Mouse (Mus musculus): ENCODE measurements at regions not wholly inside any gene's neighbourhood (a gene's known extent, or its start where the extent isn't known, plus 50 kb on each side); places are given as distances from the start of the nearest gene placed in this dataset.

DNA sequence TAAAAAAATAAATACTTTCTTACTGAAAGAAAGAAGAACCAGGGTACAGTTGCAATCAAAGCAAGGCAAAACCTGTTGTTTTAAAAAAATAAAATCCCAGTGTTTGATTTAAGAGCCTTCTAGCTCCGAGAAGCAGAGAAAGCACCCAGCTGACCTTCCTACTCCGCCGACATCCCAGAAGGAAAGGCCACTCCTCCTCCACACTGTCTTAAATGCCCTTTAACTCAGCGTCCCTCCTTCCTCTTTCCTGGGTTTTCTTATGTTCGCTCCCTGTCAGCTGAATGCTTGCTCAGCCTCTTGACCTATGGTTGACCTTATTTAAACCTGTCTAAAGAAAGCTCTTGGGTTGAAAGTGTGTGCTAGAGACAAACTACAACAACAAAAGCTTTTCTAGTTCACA is 79.1 kb downstream of the Sptssa start:
- no peak for ATAC-seq (ENCODE audit: borderline replicate concordance, extremely low read depth, low FRiP score, low TSS enrichment)

DNA sequence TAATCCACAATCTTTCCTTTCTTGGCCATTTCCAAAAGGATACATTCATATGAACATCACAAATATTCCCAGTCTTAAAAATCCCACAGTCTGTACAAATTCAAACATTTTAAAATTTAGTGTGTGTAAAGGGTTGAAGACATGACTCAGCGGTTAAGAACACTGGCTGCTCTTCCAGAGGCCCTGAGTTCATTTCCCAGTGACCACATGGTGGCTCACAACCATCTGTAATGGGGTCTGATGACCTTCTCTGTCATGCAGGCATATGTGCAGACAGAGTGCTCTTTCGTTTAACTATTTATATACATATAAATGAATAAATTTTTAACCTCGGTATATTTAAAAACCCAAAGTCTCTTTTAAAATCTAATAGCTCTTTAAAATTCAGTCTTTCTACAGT is 79.6 kb downstream of the Sptssa start:
- Histone ChIP-seq H3K9ac (no peak overlapping the region), H3K9me3 (no peaks in the 10 kb centered on the region), H3K4me1 (no peaks in the 10 kb centered on the region), H3K27me3 (no peaks in the 10 kb centered on the region), H3K4me2 (no peak overlapping the region), H3K4me3 (no peak overlapping the region), H3K36me3 (no peaks in the 10 kb centered on the region), H3K27ac (no peak overlapping the region)
- ATAC-seq (ENCODE audit: borderline replicate concordance, extremely low read depth, low FRiP score, low TSS enrichment) = no peak
- WGBS = 58% methylated on average over 3 of the region's 3 CpGs

More for the DNA sequence above, 79.1 kb downstream of the Sptssa start:
- Histone ChIP-seq H3K4me3 (no peak overlapping the region), H3K9me3 (no peaks in the 10 kb centered on the region), H3K27me3 (no peaks in the 10 kb centered on the region), H3K4me1 (no peaks in the 10 kb centered on the region), H3K4me2 (no peak overlapping the region), H3K27ac (no peak overlapping the region), H3K9ac (no peak overlapping the region), H3K36me3 (no peaks in the 10 kb centered on the region)
- WGBS = 13% methylated on average over 5 of the region's 5 CpGs

DNA sequence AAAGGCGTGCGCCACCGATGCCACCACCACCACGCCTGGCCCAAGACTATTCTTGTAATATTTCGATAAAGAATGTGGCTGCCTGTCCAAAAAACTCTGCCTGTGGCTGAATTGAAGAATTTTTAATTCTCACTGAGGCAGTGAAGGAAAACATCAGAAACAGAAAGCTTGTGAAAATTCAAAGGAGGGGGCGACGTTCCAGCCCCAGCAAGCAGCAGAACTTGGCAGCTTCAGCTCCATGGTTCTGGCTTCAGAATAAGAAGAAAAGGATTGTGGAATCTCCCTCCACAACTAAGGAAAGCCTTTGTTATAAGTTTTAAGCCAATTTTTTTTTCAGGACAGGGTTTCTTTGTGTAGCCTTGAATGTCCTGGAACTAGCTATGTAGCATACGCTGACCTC is 83.5 kb downstream of the Sptssa start:
- Histone ChIP-seq H3K9ac (no peak overlapping the region), H3K27me3 (no peaks in the 10 kb centered on the region), H3K4me3 (no peak overlapping the region), H3K4me1 (no peaks in the 10 kb centered on the region), H3K36me3 (no peaks in the 10 kb centered on the region), H3K9me3 (no peaks in the 10 kb centered on the region), H3K4me2 (no peak overlapping the region), H3K27ac (no peak overlapping the region)
- 95% methylated on average over 8 of the region's 8 CpGs for WGBS
- no peak for ATAC-seq (ENCODE audit: borderline replicate concordance, extremely low read depth, low FRiP score, low TSS enrichment)

DNA sequence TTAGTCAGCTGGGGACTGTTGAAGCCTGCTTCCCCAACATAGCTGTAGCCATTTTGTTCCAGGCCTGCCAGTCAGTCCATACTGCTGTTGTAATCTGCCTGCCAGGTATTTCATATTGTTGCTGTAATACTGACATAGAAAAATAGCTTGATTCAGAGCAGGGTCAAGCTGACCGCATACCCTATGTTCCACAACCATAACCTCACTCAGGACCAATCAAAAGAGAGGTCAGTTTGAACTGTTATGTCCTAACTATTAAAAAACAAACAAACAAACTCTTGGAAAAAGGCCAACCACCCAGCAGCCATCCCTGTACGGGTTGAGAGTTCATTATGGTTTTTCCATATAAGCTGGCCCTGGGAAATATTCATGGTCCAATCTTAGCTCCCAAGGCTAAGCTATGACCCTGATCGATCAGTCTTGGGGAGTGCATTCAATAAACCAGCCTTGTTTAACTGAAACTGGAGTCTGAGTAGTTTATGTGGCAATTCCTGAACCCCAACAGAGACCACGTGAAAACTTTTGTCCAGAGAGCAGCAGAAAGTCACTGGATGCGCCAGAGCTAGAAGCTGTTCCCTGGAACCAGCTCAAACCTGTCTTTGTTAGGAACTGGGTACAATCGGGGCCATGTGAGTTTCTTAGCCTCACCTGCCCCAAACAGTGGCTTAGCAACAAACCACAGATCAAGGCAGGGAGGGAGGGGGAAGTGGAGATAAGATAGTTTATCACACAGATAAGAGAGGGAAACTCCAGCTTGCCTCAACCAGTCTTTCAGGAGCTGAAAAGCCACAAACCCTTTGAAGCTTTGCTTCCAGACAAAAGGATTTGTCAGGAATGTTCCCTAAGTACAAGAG is 88.1 kb downstream of the Sptssa start:
- no peak overlapping the region for H3K4me3 ChIP-seq
- H3K9ac ChIP-seq = no peak overlapping the region
- no peaks in the 10 kb centered on the region for H3K36me3 ChIP-seq
- H3K27me3 ChIP-seq = no peaks in the 10 kb centered on the region
- 63% methylated on average over 6 of the region's 6 CpGs for WGBS
- H3K9me3 ChIP-seq = no peaks in the 10 kb centered on the region
- ATAC-seq (ENCODE audit: borderline replicate concordance, extremely low read depth, low FRiP score, low TSS enrichment) = no peak
- H3K4me1 ChIP-seq = no peaks in the 10 kb centered on the region
- H3K27ac ChIP-seq = no peak overlapping the region
- no peak overlapping the region for H3K4me2 ChIP-seq

DNA sequence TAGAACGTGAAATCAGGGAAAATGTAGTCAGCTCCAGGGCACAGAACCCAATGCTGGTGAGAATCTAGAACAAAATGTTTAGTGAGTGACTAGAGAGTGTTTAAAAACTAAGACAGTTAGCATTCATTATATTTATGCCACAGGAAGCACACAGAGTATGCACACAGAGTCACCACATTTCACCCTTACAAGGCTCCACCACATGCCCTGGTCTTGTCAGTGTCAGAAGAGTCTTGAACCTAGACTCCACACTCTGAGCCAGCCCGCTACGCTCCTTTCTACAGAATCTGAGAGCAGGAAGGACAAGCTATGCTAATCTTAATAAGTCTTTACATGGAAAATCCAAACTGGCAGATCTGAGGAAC is 89.0 kb downstream of the Sptssa start:
- H3K36me3 ChIP-seq = no peaks in the 10 kb centered on the region
- H3K4me2 ChIP-seq = no peak overlapping the region
- ATAC-seq (ENCODE audit: borderline replicate concordance, extremely low read depth, low FRiP score, low TSS enrichment) = no peak
- H3K27ac ChIP-seq = no peak overlapping the region
- no peak overlapping the region for H3K4me3 ChIP-seq
- no peaks in the 10 kb centered on the region for H3K27me3 ChIP-seq
- no peaks in the 10 kb centered on the region for H3K4me1 ChIP-seq
- no peak overlapping the region for H3K9ac ChIP-seq
- 85% methylated on average over 3 of the region's 3 CpGs for WGBS
- no peaks in the 10 kb centered on the region for H3K9me3 ChIP-seq

DNA sequence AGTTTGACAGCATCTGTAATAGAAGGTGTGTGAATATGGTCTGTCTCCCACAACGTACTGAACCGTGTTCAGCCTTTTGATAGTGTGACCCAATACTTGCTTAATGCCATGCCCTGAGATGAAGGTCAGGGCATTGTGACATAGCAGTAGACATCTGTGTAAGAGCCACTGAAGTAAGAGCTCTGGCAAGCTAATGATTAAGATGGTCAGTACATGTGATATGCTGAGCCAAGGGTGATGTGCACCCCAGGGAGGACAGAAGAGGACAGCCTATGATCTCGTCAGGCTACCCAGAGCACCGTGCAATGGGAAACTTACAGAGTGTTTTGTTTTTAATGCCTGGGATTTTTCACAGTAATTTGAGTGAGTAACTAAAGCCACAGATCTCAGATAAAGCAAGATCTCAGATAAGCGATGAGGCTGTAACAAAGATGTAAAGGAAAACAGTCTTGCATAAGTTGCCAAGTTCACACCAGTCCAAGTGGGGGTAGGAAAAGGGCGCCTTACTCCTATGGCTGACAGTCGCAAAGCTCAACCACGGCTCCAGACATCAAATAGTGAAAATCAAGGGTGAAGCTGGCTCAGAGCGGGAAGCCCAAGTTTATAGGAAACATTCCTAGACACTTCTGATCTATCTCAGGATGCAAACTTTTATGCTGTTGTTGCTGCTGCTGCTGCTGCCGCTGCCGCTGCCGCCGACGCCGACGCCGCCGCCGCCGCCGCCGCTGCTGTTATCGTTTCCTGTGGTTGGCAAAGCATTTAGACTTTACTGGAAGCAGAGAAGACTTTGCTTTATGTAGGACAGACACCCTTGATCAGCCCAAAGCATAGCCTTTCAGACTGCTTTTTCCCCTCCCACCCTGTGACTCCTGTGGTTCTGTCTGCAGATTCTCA is 89.6 kb downstream of the Sptssa start:
- Histone ChIP-seq H3K27me3 (no peaks in the 10 kb centered on the region), H3K27ac (no peak overlapping the region), H3K36me3 (no peaks in the 10 kb centered on the region), H3K4me2 (no peak overlapping the region), H3K9me3 (no peaks in the 10 kb centered on the region), H3K4me3 (no peak overlapping the region), H3K4me1 (no peaks in the 10 kb centered on the region), H3K9ac (no peak overlapping the region)
- ATAC-seq (ENCODE audit: borderline replicate concordance, extremely low read depth, low FRiP score, low TSS enrichment) = no peak
- WGBS = 83% methylated on average over 23 of the region's 23 CpGs

DNA sequence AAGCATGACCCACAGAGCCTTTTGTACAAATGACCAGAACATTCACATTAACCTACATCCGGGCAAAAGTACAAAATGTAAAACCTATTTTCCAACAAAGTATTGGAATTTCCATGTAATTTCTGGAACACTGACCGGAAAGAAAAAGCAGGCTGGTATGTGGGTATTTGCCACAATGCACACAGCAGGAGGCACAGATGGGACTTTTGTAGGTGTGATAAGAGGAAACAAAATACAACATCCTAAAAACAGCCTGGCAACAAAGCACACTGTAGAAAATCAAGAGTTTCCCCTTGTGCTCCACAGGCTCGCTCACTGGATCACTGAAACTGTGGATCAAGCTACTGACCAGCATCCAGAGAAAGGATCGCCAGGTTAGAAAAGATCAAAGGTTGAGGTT is 94.4 kb downstream of the Sptssa start:
- Histone ChIP-seq H3K27ac (no peak overlapping the region), H3K4me1 (no peaks in the 10 kb centered on the region), H3K9ac (no peak overlapping the region), H3K9me3 (no peaks in the 10 kb centered on the region), H3K27me3 (no peaks in the 10 kb centered on the region), H3K36me3 (no peaks in the 10 kb centered on the region), H3K4me3 (no peak overlapping the region), H3K4me2 (no peak overlapping the region)
- WGBS = 88% methylated on average over 4 of the region's 4 CpGs
- no peak for ATAC-seq (ENCODE audit: borderline replicate concordance, extremely low read depth, low FRiP score, low TSS enrichment)

DNA sequence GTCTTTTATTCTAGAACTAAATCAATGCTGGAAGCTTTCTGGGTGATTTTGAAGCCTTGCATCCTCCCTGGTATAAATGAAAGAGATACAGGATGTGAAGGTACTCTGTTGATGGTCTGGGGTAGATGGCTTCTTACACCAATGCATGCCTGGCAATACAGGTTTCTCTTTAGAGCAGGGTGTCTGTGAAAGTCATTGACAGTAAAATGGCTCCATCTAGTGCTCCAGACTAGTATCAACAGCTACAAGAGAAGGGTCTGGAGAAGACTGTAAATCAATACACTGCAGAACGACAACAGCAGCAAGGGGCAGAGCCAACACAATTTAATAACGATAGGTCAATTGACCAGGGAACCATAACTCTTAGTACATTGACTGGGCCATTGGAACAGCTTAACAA is 98.3 kb downstream of the Sptssa start:
- no peaks in the 10 kb centered on the region for H3K9me3 ChIP-seq
- H3K4me1 ChIP-seq = no peaks in the 10 kb centered on the region
- no peaks in the 10 kb centered on the region for H3K27me3 ChIP-seq
- H3K4me3 ChIP-seq = no peak overlapping the region
- ATAC-seq (ENCODE audit: borderline replicate concordance, extremely low read depth, low FRiP score, low TSS enrichment) = no peak
- no peak overlapping the region for H3K9ac ChIP-seq
- no peaks in the 10 kb centered on the region for H3K36me3 ChIP-seq
- H3K27ac ChIP-seq = no peak overlapping the region
- no peak overlapping the region for H3K4me2 ChIP-seq
- 46% methylated on average over 2 of the region's 2 CpGs for WGBS

DNA sequence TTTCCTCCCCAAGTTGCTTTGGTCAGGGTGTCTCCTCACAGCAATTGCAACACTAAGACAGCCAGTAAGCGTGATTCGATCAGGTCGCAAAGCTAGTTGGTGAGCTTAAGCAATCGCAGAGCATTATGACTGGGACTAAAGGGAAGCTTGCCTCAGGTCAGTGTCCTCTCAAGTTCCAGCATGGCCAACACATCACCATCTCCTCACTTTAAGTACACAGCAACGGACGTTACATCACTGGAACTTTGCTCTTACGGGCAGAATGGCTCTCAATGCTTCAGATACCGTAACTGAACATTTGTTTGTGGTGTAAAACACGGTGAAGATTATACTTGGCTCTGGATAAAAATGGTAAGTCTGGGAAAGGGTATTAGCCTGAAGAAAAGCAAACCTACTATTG is 106.7 kb downstream of the Sptssa start:
- 84% methylated on average over 9 of the region's 9 CpGs for WGBS
- no peak overlapping the region for H3K9ac ChIP-seq
- H3K4me3 ChIP-seq = no peak overlapping the region
- H3K27ac ChIP-seq = no peak overlapping the region
- no peak overlapping the region for H3K4me2 ChIP-seq
- H3K9me3 ChIP-seq = no peaks in the 10 kb centered on the region
- ATAC-seq (ENCODE audit: borderline replicate concordance, extremely low read depth, low FRiP score, low TSS enrichment) = no peak
- H3K27me3 ChIP-seq = no peaks in the 10 kb centered on the region
- no peaks in the 10 kb centered on the region for H3K4me1 ChIP-seq
- no peaks in the 10 kb centered on the region for H3K36me3 ChIP-seq

DNA sequence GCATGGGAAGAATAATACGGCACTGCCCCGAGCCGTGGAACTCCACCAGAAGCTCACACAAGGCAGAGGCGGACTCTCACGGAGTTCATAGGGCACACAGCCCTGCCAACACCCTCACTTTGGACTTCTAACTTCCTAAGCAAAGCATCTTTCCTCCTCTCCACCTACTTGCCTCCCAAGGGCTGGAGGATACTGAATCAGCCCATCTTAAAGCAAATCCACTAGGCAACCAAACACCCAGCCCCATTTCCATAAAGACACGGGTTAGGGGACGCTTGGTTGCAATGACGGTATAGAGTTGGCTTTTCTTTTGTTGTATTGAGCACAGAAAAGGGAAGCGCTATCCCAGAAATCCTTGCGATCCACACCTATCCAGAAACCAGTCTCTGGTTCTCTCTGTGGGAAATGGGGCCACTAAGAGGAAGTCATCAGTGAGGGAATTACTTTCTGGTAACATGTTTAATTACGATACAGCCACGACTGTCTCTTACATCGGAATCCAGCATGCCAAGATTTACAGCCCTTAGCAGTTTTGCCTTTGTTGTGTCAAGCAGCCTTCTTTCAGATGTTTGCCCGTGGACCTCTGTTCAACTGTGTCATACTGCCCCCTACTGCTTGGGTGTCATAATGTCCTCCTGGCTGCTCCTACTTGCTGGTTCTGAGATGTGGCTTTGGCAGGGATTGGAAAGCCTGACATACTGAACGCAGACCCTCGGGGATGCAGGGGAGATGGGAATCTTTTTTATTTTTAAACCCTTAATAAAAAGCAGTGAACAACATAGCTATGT is 110.4 kb downstream of the Sptssa start:
- no peak overlapping the region for H3K9ac ChIP-seq
- 42% methylated on average over 16 of the region's 16 CpGs for WGBS
- no peak overlapping the region for H3K4me3 ChIP-seq
- H3K36me3 ChIP-seq = no peaks in the 10 kb centered on the region
- no peak for ATAC-seq (ENCODE audit: borderline replicate concordance, extremely low read depth, low FRiP score, low TSS enrichment)
- H3K4me1 ChIP-seq = no peaks in the 10 kb centered on the region
- H3K9me3 ChIP-seq = no peaks in the 10 kb centered on the region
- H3K27me3 ChIP-seq = no peaks in the 10 kb centered on the region
- no peak overlapping the region for H3K4me2 ChIP-seq
- H3K27ac ChIP-seq = no peak overlapping the region

DNA sequence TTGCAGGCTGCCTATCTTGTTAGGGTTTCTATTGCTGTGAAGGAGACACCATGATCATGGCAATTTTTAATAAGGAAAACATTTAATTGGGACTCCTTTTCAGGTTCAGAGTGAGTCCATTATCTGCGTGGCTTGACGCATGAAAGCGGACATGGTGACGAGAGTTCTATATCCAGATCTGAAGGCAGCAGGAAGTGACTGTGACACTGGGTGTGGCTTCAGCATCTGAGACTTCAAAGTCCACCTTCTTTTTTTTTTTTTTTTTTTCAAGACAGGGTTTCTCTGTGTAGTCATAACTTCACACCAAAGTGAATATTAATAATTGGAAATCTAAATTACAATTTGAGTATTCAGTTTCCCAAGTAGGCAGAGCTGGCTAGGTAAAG is 118.1 kb downstream of the Sptssa start:
- Histone ChIP-seq H3K9me3 (no peaks in the 10 kb centered on the region), H3K27me3 (no peaks in the 10 kb centered on the region), H3K27ac (no peak overlapping the region), H3K4me2 (no peak overlapping the region), H3K9ac (no peak overlapping the region), H3K4me1 (no peaks in the 10 kb centered on the region), H3K4me3 (no peak overlapping the region), H3K36me3 (no peaks in the 10 kb centered on the region)
- no peak for ATAC-seq (ENCODE audit: borderline replicate concordance, extremely low read depth, low FRiP score, low TSS enrichment)
- WGBS = 77% methylated on average over 4 of the region's 4 CpGs

All from lung, embryonic 15.5 days (tissue).